Mouse (Mus musculus) limb, embryonic 15.5 days (tissue): ENCODE results near the gene Grtp1. TPM values are rescaled to one million over a fixed set of nuclear protein-coding genes. Genes with fewer than 3 reads are reported as not detected.
"Not testable (repeated sequence)": the region's sequence is repeated elsewhere in the genome, so short reads cannot be mapped to it uniquely, and the experiment has no call there.

Experiments used
- ATAC-seq: fragments of 200-750 bp; cut with Nextera tagmentation; 2 replicates; pipeline ENCODE4 v1.8.0; 2017; ENCODE audit warnings: low read depth, moderate TSS enrichment; ENCODE audit not compliant: insufficient number of reproducible peaks, low FRiP score, low TSS enrichment
- H3K27ac ChIP-seq: fragments of 300-500 bp; sonication (generic); 2 replicates; pipeline ENCODE4 v1.5.1; 2015; ENCODE audit warnings: moderate library complexity, mild to moderate bottlenecking, inconsistent platforms
- H3K27me3 ChIP-seq: fragments of 300-500 bp; sonication (generic); 2 replicates; pipeline ENCODE4 v1.6.1; 2015; ENCODE audit warnings: inconsistent platforms
- H3K36me3 ChIP-seq: fragments of 300-500 bp; sonication (generic); 2 replicates; pipeline ENCODE4 v1.6.1; 2015; ENCODE audit warnings: inconsistent platforms
- H3K4me1 ChIP-seq: fragments of 300-500 bp; sonication (generic); 2 replicates; pipeline ENCODE4 v1.6.1; 2015; ENCODE audit warnings: inconsistent platforms
- H3K4me2 ChIP-seq: fragments of 300-500 bp; sonication (generic); 2 replicates; pipeline ENCODE4 v1.6.1; 2015; ENCODE audit warnings: mild to moderate bottlenecking, inconsistent platforms
- H3K4me3 ChIP-seq: fragments of 300-500 bp; sonication (generic); 2 replicates; pipeline ENCODE4 v1.5.1; 2015; ENCODE audit warnings: mild to moderate bottlenecking, inconsistent platforms
- H3K9ac ChIP-seq: fragments of 300-500 bp; sonication (generic); 2 replicates; pipeline ENCODE4 v1.6.1; 2015; ENCODE audit warnings: inconsistent platforms
- H3K9me3 ChIP-seq: fragments of 300-500 bp; sonication (generic); 2 replicates; pipeline ENCODE4 v1.6.1; 2016; ENCODE audit warnings: inconsistent platforms
- WGBS: fragments of 180-500 bp; shearing (Covaris S2); methylation state at CpG from one replicate; pipeline ENCODE4 v1.1.7; 2015; 5-methylcytosine and 5-hydroxymethylcytosine counted together
- microRNA counts: library from miRNA; unstranded; fragments of <30 nt; microRNA quantifications from one replicate; lab custom pipeline; 2016
- microRNA-seq: library from miRNA; unstranded; fragments of <30 nt; microRNA quantifications from one replicate; pipeline ENCODE4, GENCODE M21; 2016
- polyA plus RNA-seq: library from polyadenylated mRNA; unstranded; fragments of >200 nt; fragmentation: Nextera tagmentation; extraction: Ambion mirVana; gene quantifications from 2 replicates; pipeline ENCODE4 v1.2.1, GENCODE M21; 2015

Gene Grtp1
- polyA plus RNA-seq, 1 experiment from 2014 or later = 10.9 TPM

DNA sequence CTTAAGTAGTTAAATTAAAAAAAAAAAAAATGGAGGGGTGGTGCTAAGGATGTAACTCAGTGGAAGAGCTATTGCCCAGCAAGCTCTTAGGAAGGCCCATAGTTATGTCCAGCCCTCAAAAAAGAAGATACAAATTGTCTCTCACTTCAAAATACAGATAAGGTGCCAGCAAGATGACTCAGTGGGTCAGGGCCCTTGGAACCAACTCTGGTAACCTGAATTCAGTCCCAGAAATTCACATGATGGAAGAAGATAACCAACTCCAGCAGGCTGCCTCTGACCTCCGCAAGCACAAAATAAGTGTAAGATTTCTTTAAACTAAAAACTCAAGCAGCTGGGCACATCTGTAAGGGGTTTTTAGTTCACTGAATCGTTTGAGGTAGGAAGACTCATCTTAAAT is 51.9 kb downstream of the Grtp1 start:
- no peak for ATAC-seq
- WGBS = 81% methylated on average over 2 of the region's 2 CpGs
- no peak overlapping the region for H3K4me2 ChIP-seq
- no peaks in the 10 kb centered on the region for H3K27me3 ChIP-seq
- no peak overlapping the region for H3K9ac ChIP-seq
- H3K36me3 ChIP-seq = peaks cover 61% of the 10 kb centered on the region
- H3K27ac ChIP-seq = no peak overlapping the region
- no peaks in the 10 kb centered on the region for H3K9me3 ChIP-seq
- H3K4me3 ChIP-seq = no peak overlapping the region
- H3K4me1 ChIP-seq = no peaks in the 10 kb centered on the region

GRCm38 (mm10) chr8:13141681-13142080 is 58.7 kb downstream of the Grtp1 start:
- Histone ChIP-seq H3K9me3 (no peaks in the 10 kb centered on the region), H3K36me3 (peaks cover 98% of the 10 kb centered on the region), H3K9ac (no peak overlapping the region), H3K27me3 (no peaks in the 10 kb centered on the region), H3K4me3 (no peak overlapping the region), H3K4me2 (no peak overlapping the region), H3K4me1 (no peaks in the 10 kb centered on the region), H3K27ac (no peak overlapping the region)
- no peak for ATAC-seq
- 94% methylated on average over 5 of the region's 5 CpGs for WGBS

DNA sequence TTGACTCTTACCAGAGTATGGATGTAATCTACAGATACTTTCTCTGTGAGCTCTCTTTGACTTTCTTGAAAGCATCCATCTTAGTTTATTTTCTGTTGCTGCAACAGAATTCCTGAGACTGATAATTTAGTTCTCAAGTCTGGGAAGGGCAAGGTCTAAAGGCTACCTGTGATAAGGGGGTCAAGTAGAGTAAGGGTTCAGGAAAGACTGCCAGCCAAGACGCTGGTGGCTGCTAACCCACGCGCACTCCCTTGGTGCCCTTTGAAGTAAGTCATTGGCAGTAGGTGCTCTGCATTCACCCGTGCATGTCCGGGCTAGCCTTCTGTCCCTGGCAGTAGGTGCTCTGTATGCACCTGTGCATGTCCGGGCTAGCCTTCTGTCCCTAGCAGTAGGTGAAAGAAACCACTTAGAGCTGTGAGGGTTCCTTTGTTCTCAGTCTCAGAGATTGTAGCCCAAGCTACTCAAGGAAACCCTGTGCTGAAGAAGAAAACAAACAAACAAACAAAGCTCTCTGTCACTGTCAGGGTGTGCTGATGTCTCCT is 60.7 kb downstream of the Grtp1 start:
- ATAC-seq = no peak
- WGBS = 87% methylated on average over 6 of the region's 6 CpGs
- no peaks in the 10 kb centered on the region for H3K4me1 ChIP-seq
- no peaks in the 10 kb centered on the region for H3K9me3 ChIP-seq
- H3K27me3 ChIP-seq = no peaks in the 10 kb centered on the region
- H3K27ac ChIP-seq = no peak overlapping the region
- peaks cover 97% of the 10 kb centered on the region for H3K36me3 ChIP-seq
- no peak overlapping the region for H3K4me2 ChIP-seq
- no peak overlapping the region for H3K9ac ChIP-seq
- no peak overlapping the region for H3K4me3 ChIP-seq

GRCm38 (mm10) chr8:13132220-13132619 is 68.2 kb downstream of the Grtp1 start:
- not testable (repeated sequence) for H3K27ac ChIP-seq, H3K4me3 ChIP-seq, H3K4me1 ChIP-seq, H3K27me3 ChIP-seq, H3K4me2 ChIP-seq, H3K9me3 ChIP-seq, ATAC-seq, H3K9ac ChIP-seq
- 68% methylated on average over 9 of the region's 9 CpGs for WGBS
- H3K36me3 ChIP-seq = peaks cover 93% of the 10 kb centered on the region

DNA sequence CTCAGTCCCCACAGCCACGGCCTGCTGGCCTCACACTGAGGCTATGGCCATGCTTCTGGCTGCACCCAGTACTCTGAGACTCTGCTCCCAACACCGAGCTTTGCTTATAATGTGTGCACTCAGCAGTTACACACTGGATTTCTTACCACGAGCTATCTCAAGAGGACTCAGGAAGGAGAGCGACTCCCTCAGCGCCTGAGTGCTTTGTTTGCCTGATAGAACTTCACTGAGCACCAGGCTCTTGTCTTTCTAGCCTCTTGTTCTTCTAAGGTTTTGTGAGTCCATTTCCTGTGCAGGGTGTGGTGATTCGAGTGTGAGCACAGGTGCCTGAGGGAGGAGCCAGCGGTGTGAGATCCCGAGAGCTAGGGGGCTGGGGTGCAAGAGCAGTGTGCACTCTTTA is 75.5 kb downstream of the Grtp1 start:
- no peak for ATAC-seq
- Histone ChIP-seq H3K9ac (no peak overlapping the region), H3K4me2 (no peak overlapping the region), H3K9me3 (no peaks in the 10 kb centered on the region), H3K27ac (no peak overlapping the region), H3K4me1 (no peaks in the 10 kb centered on the region), H3K36me3 (peaks cover 92% of the 10 kb centered on the region), H3K27me3 (no peaks in the 10 kb centered on the region), H3K4me3 (no peak overlapping the region)
- 92% methylated on average over 8 of the region's 8 CpGs for WGBS

DNA sequence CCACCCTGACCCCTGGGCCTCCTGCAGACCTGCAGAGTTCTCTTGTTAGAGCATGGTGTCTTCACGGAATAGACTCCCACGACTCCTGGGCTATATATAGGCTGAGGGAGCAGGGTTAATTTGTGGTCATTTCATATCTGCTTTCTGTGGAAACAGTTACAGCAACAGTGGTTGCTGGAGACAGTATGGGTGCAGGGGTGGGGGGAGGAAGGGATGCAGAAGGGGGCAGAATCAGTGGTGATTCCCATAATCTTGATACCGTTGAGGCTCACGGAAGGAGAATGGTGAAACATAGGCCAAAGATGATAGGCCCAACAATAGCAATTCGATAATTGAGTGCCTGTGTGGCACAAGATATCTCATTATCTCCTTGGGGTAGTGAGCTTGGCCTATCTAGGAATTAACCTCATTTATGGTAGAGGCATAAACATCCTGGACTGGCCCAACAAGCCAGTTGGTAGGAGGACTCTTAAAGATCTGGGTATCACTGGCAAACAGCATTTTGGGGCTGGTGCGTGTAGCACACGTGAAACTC is 77.5 kb downstream of the Grtp1 start:
- Histone ChIP-seq H3K9ac (no peak overlapping the region), H3K36me3 (peaks cover 92% of the 10 kb centered on the region), H3K27ac (no peak overlapping the region), H3K4me2 (no peak overlapping the region), H3K9me3 (no peaks in the 10 kb centered on the region), H3K4me3 (no peak overlapping the region), H3K27me3 (no peaks in the 10 kb centered on the region), H3K4me1 (no peaks in the 10 kb centered on the region)
- WGBS = 93% methylated on average over 7 of the region's 7 CpGs
- no peak for ATAC-seq

MicroRNAs within 50 kb of the gene (microRNA counts, 519-probe panel; counts per million panel counts)
- microRNA mmu-miR-1968 (lab: Ali Mortazavi, UCI) = 1,902 counts per million, percentile 31 among the panel's probes with 10 or more counts

Small RNA genes lying within 50 kb of the gene (microRNA-seq; reads per million reads assigned to microRNA genes)
- gene Mir1968 (4.9 reads per million, percentile 16 among the genes with 10 or more reads in this experiment), gene Mir7065 (not detected)

Other genes starting within 250 kb of the Grtp1 start
- not detected in 2 replicates for gene F7, start 174.6 kb downstream of the Grtp1 start, polyA plus RNA-seq
- 0.70 and 0.89 TPM in 2 replicates for gene F10, start 163.3 kb downstream of the Grtp1 start, polyA plus RNA-seq
- 0.24 and 0.32 TPM in 2 replicates for gene Proz, start 139.7 kb downstream of the Grtp1 start, polyA plus RNA-seq
- 37.8 and 39.5 TPM in 2 replicates for gene Pcid2, start 95.2 kb downstream of the Grtp1 start, polyA plus RNA-seq
- gene Cul4a, start 95.0 kb downstream of the Grtp1 start, polyA plus RNA-seq = 105 and 112 TPM in 2 replicates
- gene Lamp1, start 41.5 kb downstream of the Grtp1 start, polyA plus RNA-seq = 313 and 324 TPM in 2 replicates
- 5.0 and 17.3 TPM in 2 replicates for gene Adprhl1, start 53.5 kb upstream of the Grtp1 start, polyA plus RNA-seq
- 29.7 and 32.0 TPM in 2 replicates for gene Dcun1d2, start 87.5 kb upstream of the Grtp1 start, polyA plus RNA-seq
- gene Tmco3, start 87.6 kb upstream of the Grtp1 start, polyA plus RNA-seq = 44.4 and 47.7 TPM in 2 replicates
- 143 and 160 TPM in 2 replicates for gene Tfdp1, start 138.1 kb upstream of the Grtp1 start, polyA plus RNA-seq
- gene Atp4b, start 196.2 kb upstream of the Grtp1 start, polyA plus RNA-seq = not detected in 2 replicates
- not detected in 2 replicates for gene Grk1, start 204.5 kb upstream of the Grtp1 start, polyA plus RNA-seq
- 0.77 and 1.3 TPM in 2 replicates for gene Tmem255b, start 234.6 kb upstream of the Grtp1 start, polyA plus RNA-seq